Mouse (Mus musculus) cortical plate, adult 2 months (tissue): Measurements from ENCODE around the gene Cadm2.

Experiments
- CTCF ChIP-seq: fragments of 200-500 bp; IDR thresholded peaks from 2 replicates; pipeline ENCODE4 v1.5.1; 2011; ENCODE audit warnings: mild to moderate bottlenecking, control low read depth, low read length; ENCODE audit not compliant: insufficient read depth; ENCODE audit errors: extremely low read depth
- POLR2A ChIP-seq: fragments of 200-500 bp; IDR thresholded peaks from 2 replicates; pipeline ENCODE4 v1.6.1; 2011; ENCODE audit warnings: mild to moderate bottlenecking, low read length, control low read depth; ENCODE audit not compliant: insufficient read depth; ENCODE audit errors: extremely low read depth

DNA sequence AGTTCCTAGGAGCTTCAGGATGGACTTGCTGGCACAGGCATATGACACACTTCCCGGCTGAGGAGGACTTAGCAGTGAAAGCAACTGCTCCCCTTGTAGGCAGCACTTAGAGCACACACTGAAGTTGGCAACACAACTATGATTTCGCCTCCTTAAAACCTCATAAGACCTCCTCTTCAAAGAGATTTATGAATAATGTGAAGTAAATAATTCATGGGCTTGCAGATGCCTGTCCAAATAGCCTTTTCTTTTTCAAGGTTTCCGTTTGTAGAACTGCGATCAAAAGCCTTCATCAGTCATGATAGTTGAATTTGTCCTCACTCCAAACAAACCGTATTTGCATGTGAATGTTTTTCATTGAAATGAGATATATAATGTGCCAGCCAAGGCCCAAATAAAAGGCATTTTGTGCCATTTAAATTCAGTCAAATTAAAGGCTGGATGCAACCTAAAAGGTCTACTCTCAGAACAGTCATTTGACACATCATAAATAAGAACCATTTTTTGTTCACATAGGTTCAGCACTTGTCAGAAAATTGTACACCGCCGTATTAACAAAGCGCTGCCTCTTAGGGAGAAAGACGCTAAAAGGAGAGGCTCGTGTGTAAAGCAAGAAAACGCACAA lies 651.1 kb downstream of the Cadm2 start:
- TF ChIP-seq CTCF (no peak), POLR2A (no peak)
